Mouse (Mus musculus) spleen, postnatal 36 days (tissue): ENCODE results near the gene Med18.
"Not testable (repeated sequence)": the region's sequence is repeated elsewhere in the genome, so short reads cannot be mapped to it uniquely, and the experiment has no call there.

Source experiments
- DNase-seq, 2 experiments: peaks; one replicate each; pipeline ENCODE4 v3.0.0; 2022; ENCODE audit warnings: low spot score in 2 of 2, mixed read lengths in 1 of 2

Med18 gene

DNA sequence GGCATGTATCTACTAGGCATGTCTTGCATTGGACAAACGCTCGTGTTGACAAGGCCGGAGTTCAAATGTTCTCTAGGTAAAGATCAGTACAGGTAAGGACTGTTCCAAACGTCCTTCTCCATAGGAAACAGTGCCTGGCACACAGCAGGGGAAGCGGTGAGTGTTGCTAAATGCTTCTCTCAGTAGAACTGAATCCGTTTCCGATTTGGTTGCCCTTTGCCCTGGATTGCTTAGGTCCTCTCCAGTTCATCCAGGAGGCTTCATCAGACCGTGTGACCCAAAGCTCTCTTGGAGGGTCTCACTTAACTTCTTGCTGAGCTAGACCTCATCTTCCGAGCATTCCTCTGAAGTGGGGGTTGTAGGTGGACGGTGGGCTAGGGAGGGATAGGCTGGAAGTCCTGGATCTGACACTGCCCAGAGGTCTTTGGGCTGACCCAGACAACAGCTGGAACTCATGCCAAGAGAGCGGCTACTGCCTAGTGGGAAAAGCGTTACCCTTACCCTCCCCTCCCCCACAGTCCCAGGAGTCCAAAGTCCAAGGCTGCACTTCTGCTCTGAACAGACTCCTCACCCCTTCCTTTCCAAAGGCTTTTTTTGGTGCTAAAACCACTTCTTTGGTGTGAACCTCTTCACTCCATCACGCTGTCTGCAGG lies 19.4 kb upstream of the Med18 start:
- no peak for DNase-seq

DNA sequence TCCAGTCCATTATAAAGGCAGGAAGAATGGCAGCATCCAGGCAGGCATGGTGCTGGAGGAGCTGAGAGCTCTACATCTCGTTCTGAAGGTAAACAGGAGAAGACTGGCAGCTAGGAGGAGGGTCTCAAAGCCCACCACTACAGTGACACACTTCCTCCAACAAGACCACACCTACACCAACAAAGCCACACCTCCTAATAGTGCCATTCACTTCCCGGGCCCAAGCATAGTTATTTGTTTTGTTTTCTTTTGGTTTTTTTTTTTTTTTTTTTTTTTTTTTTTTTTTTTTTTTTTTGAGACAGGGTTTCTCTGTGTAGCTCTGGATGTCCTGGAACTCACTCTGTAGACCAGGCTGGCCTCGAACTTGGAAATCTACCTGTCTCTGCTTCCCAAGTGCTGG lies 18.4 kb upstream of the Med18 start:
- not testable (repeated sequence) for DNase-seq

- no peak for DNase-seq
These were observed 14.1 kb upstream of the Med18 start for GRCm38 (mm10) chr4:132477833-132478232.

GRCm38 (mm10) chr4:132475895-132476878 lies 12.5 kb upstream of the Med18 start:
- DNase-seq = no peak

DNA sequence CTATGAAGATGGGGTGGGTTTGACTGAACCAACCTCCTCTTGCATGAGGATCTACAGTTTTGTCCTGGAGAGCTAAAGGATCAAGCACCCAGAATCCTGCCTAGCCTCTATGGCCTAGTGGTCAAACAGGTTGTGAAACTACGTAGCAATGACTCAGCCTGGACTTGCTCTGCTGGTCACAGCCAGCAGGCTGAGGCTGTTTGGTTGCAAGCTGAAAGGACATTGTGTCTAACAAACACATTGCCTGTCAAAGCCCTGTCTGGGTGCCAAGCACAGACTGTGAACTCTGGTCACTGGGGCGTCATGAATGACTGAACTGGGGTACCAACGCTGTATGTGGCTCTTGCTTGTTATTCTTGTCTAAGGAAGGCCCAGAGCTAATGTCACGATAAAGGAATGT lies 10.9 kb upstream of the Med18 start:
- peak; percentile 27 to 32 for DNase-seq

- no peak for DNase-seq
These were observed 9.7 kb upstream of the Med18 start for GRCm38 (mm10) chr4:132473411-132473810.

- DNase-seq = no peak
These were observed 6.2 kb upstream of the Med18 start for GRCm38 (mm10) chr4:132469873-132470272.

DNA sequence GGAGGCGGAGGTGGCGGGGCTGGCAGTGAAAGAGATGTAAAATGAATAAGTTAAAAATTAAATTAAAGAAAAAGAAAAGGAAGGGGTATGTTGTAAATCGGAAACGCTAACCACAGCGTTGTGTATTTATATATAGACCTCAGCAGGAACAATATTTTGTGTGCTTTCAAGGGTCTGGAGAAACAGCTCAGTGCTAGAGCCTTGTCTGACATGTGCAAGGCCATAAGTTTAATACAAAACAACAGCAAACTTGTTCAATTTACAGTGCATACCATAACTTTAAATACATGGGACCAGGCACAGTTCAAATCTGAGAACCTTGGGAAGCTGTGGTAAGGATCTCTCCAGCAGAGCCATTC lies 513 bp upstream of the Med18 start:
- no peak for DNase-seq

- DNase-seq = no peak
These were observed 885 bp downstream of the Med18 start for GRCm38 (mm10) chr4:132462836-132463235.

DNA sequence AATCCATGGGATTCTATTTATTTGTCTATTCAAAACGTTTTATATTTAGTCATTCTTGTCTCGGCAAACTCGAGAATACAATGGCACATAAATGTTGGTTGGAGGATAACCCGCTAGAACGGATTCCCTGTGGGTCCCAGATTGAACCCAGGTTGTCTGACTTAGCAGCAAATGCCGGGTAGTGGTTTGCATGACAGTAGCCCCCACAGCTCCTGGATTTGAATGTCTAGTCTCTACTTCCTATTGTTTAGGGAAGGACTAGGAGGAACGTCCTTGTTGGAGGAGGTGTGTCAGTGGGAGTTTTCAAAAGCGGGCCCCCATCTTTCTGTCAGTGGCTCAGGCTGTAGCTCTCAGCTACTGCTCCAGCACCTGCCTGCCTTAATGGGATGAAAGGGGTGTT lies 3.5 kb downstream of the Med18 start:
- no peak for DNase-seq

- DNase-seq = no peak
These were observed 8.2 kb downstream of the Med18 start for GRCm38 (mm10) chr4:132455561-132455960.

DNA sequence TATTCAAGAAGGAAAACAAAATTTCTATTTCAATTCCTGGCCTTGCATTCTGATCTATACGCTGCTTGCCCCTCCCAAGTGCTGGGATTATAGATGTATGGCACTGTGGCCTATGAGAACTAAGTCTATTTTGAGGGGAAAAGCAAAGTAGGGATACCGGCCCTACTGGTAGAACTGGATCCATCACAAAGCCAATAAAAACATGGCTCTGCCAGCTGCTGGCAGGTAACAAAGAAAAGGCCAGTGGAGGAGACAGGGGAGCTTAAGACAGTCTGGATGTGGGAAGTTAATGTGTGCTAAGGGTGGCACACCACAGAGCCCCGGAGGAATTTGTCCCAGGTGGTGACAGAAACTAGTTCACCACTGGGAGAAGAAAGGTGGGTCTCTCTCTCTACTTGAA lies 8.6 kb downstream of the Med18 start:
- DNase-seq = no peak

DNA sequence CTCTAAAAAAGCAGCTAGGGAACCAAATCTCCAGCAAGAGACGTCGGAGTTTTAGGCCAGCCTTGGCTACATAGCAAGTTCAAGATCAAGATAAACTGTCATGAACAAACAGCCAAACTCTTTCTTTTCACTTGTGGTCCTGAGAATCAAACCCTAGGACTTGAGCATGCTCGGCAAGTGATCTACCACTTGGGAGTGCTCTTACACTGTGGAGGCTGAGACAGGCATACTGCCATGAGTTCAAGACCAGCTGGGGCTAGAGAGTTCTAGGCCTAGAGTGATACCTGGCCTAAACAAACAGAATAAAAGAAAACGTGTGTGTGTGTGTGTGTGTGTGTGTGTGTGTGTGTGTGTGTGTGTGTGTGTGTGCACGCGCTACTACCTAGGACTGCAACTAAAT lies 9.5 kb downstream of the Med18 start:
- no peak for DNase-seq

DNA sequence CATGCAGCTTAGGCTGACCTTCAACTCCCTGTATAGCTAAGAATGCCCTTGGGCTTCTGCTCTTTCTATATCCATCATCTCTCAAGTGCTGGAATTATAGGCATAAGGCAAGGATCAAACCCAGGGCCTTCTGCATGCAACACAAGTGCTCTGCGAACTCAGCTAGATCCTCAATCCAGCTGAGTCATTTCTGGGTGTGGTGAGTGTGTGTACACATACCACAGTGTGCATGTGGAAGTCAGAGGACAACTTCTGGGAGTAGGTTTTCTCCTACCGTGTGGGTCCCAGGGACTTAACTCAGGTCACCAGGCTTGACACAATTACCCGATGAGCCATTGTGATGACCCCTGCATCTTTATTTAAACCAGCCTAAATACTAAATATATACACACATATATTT lies 13.9 kb downstream of the Med18 start:
- DNase-seq = no peak

DNA sequence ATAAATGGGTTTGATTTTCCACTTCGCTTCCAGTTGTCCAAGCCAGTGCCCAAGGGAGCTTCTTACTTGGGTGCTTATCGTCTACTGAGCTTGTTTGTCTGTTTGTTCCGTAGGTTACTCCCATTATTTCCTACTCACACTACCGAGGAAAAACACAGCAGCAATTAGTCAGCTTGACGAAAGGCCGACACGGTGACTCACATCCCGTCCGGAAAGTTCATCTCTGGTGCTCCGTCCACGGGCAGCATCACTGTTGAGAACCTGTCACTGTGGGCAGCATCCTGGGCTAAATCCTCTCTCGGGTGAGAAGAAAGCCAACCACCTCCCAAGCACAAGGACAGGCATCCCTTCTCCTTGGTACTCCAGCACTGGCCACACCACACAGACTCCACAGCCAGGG lies 17.6 kb downstream of the Med18 start:
- no peak for DNase-seq

- no peak for DNase-seq
These were observed 19.2 kb downstream of the Med18 start for GRCm38 (mm10) chr4:132444516-132444915.

DNA sequence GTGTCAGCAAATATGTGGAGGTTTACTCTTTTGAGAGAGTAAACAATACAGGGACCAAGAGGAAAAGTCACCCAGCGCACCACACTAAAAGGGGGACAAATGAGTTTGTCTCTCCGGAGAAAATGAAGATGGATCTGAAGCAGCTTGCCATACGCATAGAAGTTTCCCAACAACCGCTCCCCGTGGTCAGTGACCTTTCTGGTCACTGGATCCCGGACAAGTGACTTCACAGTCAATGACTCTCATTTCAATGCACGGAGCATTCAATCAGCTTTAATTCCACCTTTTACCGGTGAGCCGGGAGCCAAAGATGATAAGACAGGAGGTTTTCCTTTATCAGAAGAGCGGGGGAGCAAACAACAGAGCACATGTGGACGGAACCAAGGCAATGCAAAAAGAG lies 25.9 kb downstream of the Med18 start:
- DNase-seq = no peak

GRCm38 (mm10) chr4:132432717-132433372 lies 30.9 kb downstream of the Med18 start:
- DNase-seq = no peak

- peak; percentile 61 to 77 for DNase-seq
These were observed 35.6 kb downstream of the Med18 start for GRCm38 (mm10) chr4:132428022-132428542.

- no peak for DNase-seq
These were observed 36.2 kb downstream of the Med18 start for GRCm38 (mm10) chr4:132427493-132427892.

DNA sequence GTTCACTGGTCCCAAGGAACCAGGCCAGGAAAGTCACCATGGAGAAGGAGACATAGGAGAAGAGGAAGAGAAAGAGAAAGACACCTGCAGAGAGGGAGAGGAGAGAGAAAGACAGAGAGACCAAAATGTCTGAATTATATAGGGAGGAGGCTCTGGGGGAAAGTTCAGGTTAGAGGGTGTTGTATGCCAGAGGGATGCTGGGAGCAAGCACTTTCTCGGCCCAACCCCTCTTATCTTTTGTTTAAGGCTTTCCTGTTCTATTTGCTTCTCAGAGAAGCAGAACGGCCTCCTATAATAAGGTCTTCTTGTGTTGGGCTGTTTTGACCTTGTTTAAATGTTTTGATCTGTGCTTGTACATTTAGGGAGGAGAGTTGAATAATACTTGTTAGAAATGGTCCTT lies 37.7 kb downstream of the Med18 start:
- DNase-seq = peak in 1 of 2 experiments; percentile 9

GRCm38 (mm10) chr4:132424765-132425164 lies 39.0 kb downstream of the Med18 start:
- DNase-seq = no peak
